Mouse (Mus musculus): Measurements from ENCODE around the gene Snx29.

- TF ChIP-seq CTCF (IDR thresholded peaks at IDR 0.05; ENCODE audit: borderline replicate concordance, insufficient read depth, low read length) (no peak), POLR2A (IDR thresholded peaks at IDR 0.05; ENCODE audit: low read depth, low read length) (no peak)
These were observed 273.9 kb downstream of the Snx29 start for GRCm38 (mm10) chr16:11596599-11596998.

Measured in embryonic fibroblast, embryonic 13.5 days (primary cell).